Mouse (Mus musculus) cerebellum, adult 2 months (tissue): ENCODE data around the gene Armc5. TPM values are rescaled to one million over a fixed set of nuclear protein-coding genes. Genes with fewer than 3 reads are reported as not detected.

Experiments
- DNase-seq, 2 experiments: peaks; one replicate each; pipeline ENCODE4 v3.0.0; 2021
- H3K27ac ChIP-seq: fragments of 200-500 bp; 2 replicates; pipeline ENCODE4 v1.5.1; 2012; ENCODE audit warnings: low read length, control low read depth, inconsistent platforms; ENCODE audit not compliant: insufficient read depth
- H3K27me3 ChIP-seq: fragments of 200-500 bp; 2 replicates; pipeline ENCODE4 v1.6.1; 2012; ENCODE audit warnings: inconsistent platforms, mild to moderate bottlenecking, low read length, moderate library complexity; ENCODE audit not compliant: control insufficient read depth, insufficient read depth
- H3K4me1 ChIP-seq: fragments of 200-500 bp; 2 replicates; pipeline ENCODE4 v1.6.1; 2011; ENCODE audit warnings: low read length; ENCODE audit not compliant: control insufficient read depth, insufficient read depth
- H3K4me3 ChIP-seq: fragments of 200-500 bp; replicated peaks from 2 replicates; pipeline ENCODE3; 2011; ENCODE audit warnings: mild to moderate bottlenecking, low read depth, low read length, control low read depth; ENCODE audit not compliant: insufficient read depth
- CTCF ChIP-seq: fragments of 200-500 bp; IDR thresholded peaks from 2 replicates; pipeline ENCODE4 v1.5.1; 2011; ENCODE audit warnings: low read depth, mild to moderate bottlenecking, control low read depth, low read length, moderate library complexity, borderline replicate concordance; ENCODE audit not compliant: insufficient read depth
- POLR2A ChIP-seq: fragments of 200-500 bp; IDR thresholded peaks from 2 replicates; pipeline ENCODE4 v1.6.1; 2011; ENCODE audit warnings: low read length, control low read depth, borderline replicate concordance; ENCODE audit not compliant: insufficient read depth
- WGBS: fragments of 180-500 bp; shearing (Covaris S2); methylation state at CpG from one replicate; pipeline ENCODE4 v1.1.7; 2018; 5-methylcytosine and 5-hydroxymethylcytosine counted together
- polyA plus RNA-seq: library from polyadenylated mRNA; depleted of rRNA; stranded (reverse); fragments of >200 nt; gene quantifications from 2 replicates; pipeline ENCODE4 v1.2.3, GENCODE M21; 2012

Armc5 gene
- polyA plus RNA-seq, 1 experiment, result 16.1 TPM

DNA sequence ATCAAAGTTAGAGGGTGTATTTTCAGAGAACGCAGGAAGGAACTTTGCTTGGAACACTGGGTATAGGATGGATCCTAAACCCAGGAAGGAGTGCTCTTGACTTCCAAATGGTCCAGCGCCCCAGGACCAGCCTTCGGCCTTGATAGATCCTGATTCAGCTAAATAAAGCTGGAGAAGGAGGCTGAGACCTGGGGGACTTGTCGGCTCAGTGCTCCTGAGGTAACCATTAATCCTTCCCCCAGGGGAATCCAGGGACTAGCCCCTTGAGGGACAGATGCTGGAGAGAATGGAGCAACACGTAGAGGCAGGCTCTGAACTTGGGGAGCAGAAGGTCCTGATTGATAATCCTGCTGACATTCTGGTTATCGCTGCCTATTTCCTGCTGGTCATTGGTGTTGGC lies 28.3 kb downstream of the Armc5 start, which contains the start of gene Slc5a2:
Gene Slc5a2, plus strand, starts transcription at position 247 of the 400 bp plus-strand sequence.
- WGBS, result 87% methylated on average over 6 of the region's 6 CpGs
- Histone ChIP-seq H3K4me1 (peaks cover 11% of the 10 kb centered on the region), H3K27ac (no peak within 1 kb of the TSS), H3K4me3 (no peak within 1 kb of the TSS), H3K27me3 (no peaks in the 10 kb centered on the region)
- no peak for TF ChIP-seq CTCF
- DNase-seq, result no peak

GRCm38 (mm10) chr7:128266056-128266455 lies 28.9 kb downstream of the Armc5 start:
- TF ChIP-seq POLR2A, result no peak
- Histone ChIP-seq H3K27ac (no peak overlapping the region), H3K4me3 (no peak overlapping the region), H3K4me1 (peaks cover 16% of the 10 kb centered on the region), H3K27me3 (no peaks in the 10 kb centered on the region)
- DNase-seq, result no peak
- WGBS, result 80% methylated on average over 5 of the region's 5 CpGs

DNA sequence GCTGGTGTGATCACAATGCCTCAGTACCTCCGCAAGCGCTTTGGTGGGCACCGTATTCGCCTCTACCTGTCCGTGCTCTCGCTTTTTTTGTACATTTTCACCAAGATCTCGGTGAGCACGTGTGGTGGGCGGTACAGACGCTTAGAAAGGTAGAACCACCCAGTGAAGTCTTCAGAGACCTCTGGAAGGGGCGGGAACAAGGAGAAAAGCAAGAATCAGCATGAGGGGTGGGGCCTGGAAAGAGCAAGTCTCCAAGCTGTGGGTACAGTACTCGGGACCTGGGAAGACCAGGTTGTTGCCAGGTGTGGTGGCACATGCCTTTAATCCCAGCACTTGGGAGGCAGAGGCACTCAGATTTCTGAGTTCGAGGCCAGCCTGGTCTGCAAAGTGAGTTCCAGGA lies 30.2 kb downstream of the Armc5 start:
- Histone ChIP-seq H3K4me3 (no peak overlapping the region), H3K27me3 (no peaks in the 10 kb centered on the region), H3K4me1 (peaks cover 26% of the 10 kb centered on the region), H3K27ac (no peak overlapping the region)
- whole genome bisulfite sequencing, result 75% methylated on average over 13 of the region's 13 CpGs
- no peak for TF ChIP-seq POLR2A
- no peak for TF ChIP-seq CTCF
- no peak for DNase-seq

- H3K27ac ChIP-seq, result no peak overlapping the region
- DNase-seq, result no peak
- peaks cover 26% of the 10 kb centered on the region for H3K4me1 ChIP-seq
- 56% methylated on average over 7 of the region's 7 CpGs for WGBS
- no peak for TF ChIP-seq CTCF
- no peak for TF ChIP-seq POLR2A
- no peak overlapping the region for H3K4me3 ChIP-seq
- no peaks in the 10 kb centered on the region for H3K27me3 ChIP-seq
These were observed 30.7 kb downstream of the Armc5 start for GRCm38 (mm10) chr7:128267813-128268212.

DNA sequence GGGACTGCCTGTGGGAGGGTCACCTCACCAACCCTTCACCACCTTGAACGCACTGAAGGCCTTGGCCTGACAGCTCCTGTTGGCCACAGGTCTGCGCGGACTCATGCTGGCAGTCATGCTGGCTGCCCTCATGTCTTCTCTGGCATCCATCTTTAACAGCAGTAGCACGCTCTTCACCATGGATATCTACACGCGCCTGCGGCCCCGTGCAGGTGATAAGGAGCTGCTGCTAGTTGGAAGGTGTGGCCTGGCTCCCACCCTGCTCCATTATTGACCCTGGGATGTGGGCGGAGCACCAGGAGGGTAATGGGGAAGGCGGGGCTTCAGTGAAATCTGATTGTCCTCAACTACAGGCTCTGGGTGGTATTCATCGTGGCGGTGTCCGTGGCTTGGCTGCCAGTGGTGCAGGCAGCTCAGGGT lies 33.3 kb downstream of the Armc5 start:
- TF ChIP-seq POLR2A, result no peak
- no peak for TF ChIP-seq CTCF
- Histone ChIP-seq H3K27me3 (no peaks in the 10 kb centered on the region), H3K4me1 (peaks cover 26% of the 10 kb centered on the region), H3K4me3 (no peak overlapping the region), H3K27ac (no peak overlapping the region)
- peak; percentile 66 to 74 for DNase-seq
- WGBS, result 25% methylated on average over 13 of the region's 13 CpGs

GRCm38 (mm10) chr7:128271496-128271895 lies 34.4 kb downstream of the Armc5 start:
- H3K27ac ChIP-seq, result no peak overlapping the region
- H3K4me1 ChIP-seq, result peaks cover 26% of the 10 kb centered on the region
- H3K27me3 ChIP-seq, result no peaks in the 10 kb centered on the region
- H3K4me3 ChIP-seq, result no peak overlapping the region
- peak; percentile 36 to 52 for DNase-seq
- 57% methylated on average over 9 of the region's 9 CpGs for WGBS
- no peak for TF ChIP-seq POLR2A
- TF ChIP-seq CTCF, result no peak

DNA sequence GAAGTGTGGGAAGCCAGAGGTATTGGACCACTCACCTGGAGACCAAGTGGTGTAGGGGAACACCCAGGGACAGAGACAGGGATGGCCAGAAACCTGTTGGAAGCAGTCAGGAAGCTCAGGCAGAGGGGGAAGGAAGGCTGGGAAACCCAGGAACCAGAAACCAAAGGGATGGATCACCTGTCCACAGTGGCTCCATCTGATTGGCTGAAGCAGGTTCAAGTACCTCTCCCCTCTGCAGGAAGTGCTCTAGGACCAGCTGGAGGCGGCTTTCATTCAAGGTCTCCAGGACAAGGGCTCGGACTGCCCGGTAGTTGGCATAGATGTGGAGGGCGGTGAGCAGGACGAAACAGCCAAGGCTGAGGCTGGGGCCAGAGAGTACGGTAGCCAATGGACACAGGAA lies 38.9 kb downstream of the Armc5 start:
- 69% methylated on average over 6 of the region's 6 CpGs for WGBS
- H3K27me3 ChIP-seq, result no peaks in the 10 kb centered on the region
- no peak for TF ChIP-seq POLR2A
- TF ChIP-seq CTCF, result no peak
- no peak overlapping the region for H3K4me3 ChIP-seq
- DNase-seq, result no peak
- no peak overlapping the region for H3K27ac ChIP-seq
- peaks cover 10% of the 10 kb centered on the region for H3K4me1 ChIP-seq

DNA sequence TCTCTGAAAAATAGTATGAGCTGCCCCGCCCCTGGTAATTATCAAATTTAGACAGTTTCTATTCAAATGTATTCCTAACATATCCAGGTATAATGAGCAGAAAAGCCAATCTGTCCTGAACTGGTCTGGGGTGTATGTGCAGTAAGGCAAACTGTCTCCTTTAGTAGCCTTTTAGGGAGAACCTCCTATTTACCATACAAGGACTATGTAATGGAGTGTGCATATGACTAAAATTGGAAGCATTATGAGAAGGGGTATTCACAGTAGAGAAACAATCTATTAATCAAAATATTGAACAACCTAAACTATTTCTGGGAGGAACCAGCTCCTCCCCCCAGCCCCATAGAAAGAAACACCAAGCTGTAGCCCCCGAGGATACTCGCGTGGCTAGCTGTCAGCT lies 42.6 kb downstream of the Armc5 start:
- 89% methylated on average over 4 of the region's 4 CpGs for WGBS
- DNase-seq, result no peak
- Histone ChIP-seq H3K4me3 (no peak overlapping the region), H3K27ac (no peak overlapping the region), H3K27me3 (no peaks in the 10 kb centered on the region), H3K4me1 (no peaks in the 10 kb centered on the region; the same call in 1 of the 2 replicates)
- TF ChIP-seq CTCF (no peak), POLR2A (no peak)

- Histone ChIP-seq H3K4me1 (no peaks in the 10 kb centered on the region; the same call in 1 of the 2 replicates), H3K27ac (no peak overlapping the region), H3K27me3 (no peaks in the 10 kb centered on the region), H3K4me3 (no peak overlapping the region)
- TF ChIP-seq CTCF, result no peak
- no peak for DNase-seq
- WGBS, result 90% methylated on average over 11 of the region's 11 CpGs
These were observed 44.6 kb downstream of the Armc5 start for GRCm38 (mm10) chr7:128281765-128282164.
